Mouse (Mus musculus): ENCODE data around the gene Irf2bp1.

- TF ChIP-seq GATA1 (IDR thresholded peaks at IDR 0.05; ENCODE audit: borderline replicate concordance, low read length) (no peak), FLI1 (IDR thresholded peaks at IDR 0.05; ENCODE audit: low read length) (no peak)
Observed at GRCm38 (mm10) chr7:19000421-19000820, 3.4 kb upstream of the Irf2bp1 start.
